Mouse (Mus musculus) brown adipose tissue, adult 24 weeks (tissue): Measurements from ENCODE around the gene Samd14. TPM values are rescaled to one million over a fixed set of nuclear protein-coding genes. Genes with fewer than 3 reads are reported as not detected.
A peak's percentile ranks its signal among the peaks of the same experiment; 100 is the strongest.

ENCODE experiments used
- H3K27ac ChIP-seq: fragments of 200-500 bp; replicated peaks from 2 replicates; pipeline ENCODE4 v1.5.1; 2012; ENCODE audit warnings: low read depth, mild to moderate bottlenecking, low read length
- H3K4me1 ChIP-seq: fragments of 200-500 bp; 2 replicates; pipeline ENCODE4 v1.6.1; 2012; ENCODE audit warnings: low read length, mixed read lengths; ENCODE audit not compliant: control insufficient read depth, insufficient read depth, insufficient read length
- H3K4me3 ChIP-seq: fragments of 200-500 bp; 2 replicates; pipeline ENCODE4 v1.5.1; 2012; ENCODE audit warnings: low read depth, mild to moderate bottlenecking, low read length, moderate library complexity; ENCODE audit not compliant: insufficient read depth
- polyA plus RNA-seq: library from polyadenylated mRNA; stranded (reverse); fragments of >200 nt; gene quantifications from 2 replicates; pipeline ENCODE4 v1.2.4, GENCODE M21; 2012; ENCODE audit not compliant: missing spikeins, insufficient read depth, insufficient read length

Samd14 gene
- polyA plus RNA-seq, 1 experiment: 0.59 TPM

- Histone ChIP-seq H3K4me3 (no peak overlapping the region), H3K4me1 (no peaks in the 10 kb centered on the region), H3K27ac (no peak overlapping the region)
Observed at GRCm38 (mm10) chr11:95026849-95027248, 17.2 kb downstream of the Samd14 start.

- H3K4me1 ChIP-seq: no peaks in the 10 kb centered on the region
- H3K4me3 ChIP-seq: no peak overlapping the region
- no peak overlapping the region for H3K27ac ChIP-seq
Observed at GRCm38 (mm10) chr11:95027850-95028470, 18.3 kb downstream of the Samd14 start.

- Histone ChIP-seq H3K27ac (no peak overlapping the region), H3K4me3 (no peak overlapping the region), H3K4me1 (no peaks in the 10 kb centered on the region)
Observed at GRCm38 (mm10) chr11:95032945-95033344, 23.3 kb downstream of the Samd14 start.

GRCm38 (mm10) chr11:95033617-95034016 lies 23.9 kb downstream of the Samd14 start:
- H3K27ac ChIP-seq: no peak overlapping the region

GRCm38 (mm10) chr11:95034902-95035301 lies 25.2 kb downstream of the Samd14 start:
- peaks cover 8% of the 10 kb centered on the region for H3K4me1 ChIP-seq
- H3K27ac ChIP-seq: no peak overlapping the region
- H3K4me3 ChIP-seq: no peak overlapping the region

More at GRCm38 (mm10) chr11:95033617-95034016, 23.9 kb downstream of the Samd14 start:
- Histone ChIP-seq H3K4me3 (no peak overlapping the region), H3K4me1 (peaks cover 5% of the 10 kb centered on the region)

- H3K4me1 ChIP-seq: peaks cover 8% of the 10 kb centered on the region
- no peak overlapping the region for H3K27ac ChIP-seq
- no peak overlapping the region for H3K4me3 ChIP-seq
Observed at GRCm38 (mm10) chr11:95036521-95036920, 26.8 kb downstream of the Samd14 start.

GRCm38 (mm10) chr11:95037306-95037705 lies 27.6 kb downstream of the Samd14 start:
- H3K27ac ChIP-seq: no peak overlapping the region
- peaks cover 8% of the 10 kb centered on the region for H3K4me1 ChIP-seq
- H3K4me3 ChIP-seq: no peak overlapping the region

GRCm38 (mm10) chr11:95038156-95038817 lies 28.6 kb downstream of the Samd14 start:
- H3K27ac ChIP-seq: peak overlapping the region; percentile 73
- H3K4me1 ChIP-seq: peaks cover 8% of the 10 kb centered on the region
- H3K4me3 ChIP-seq: no peak overlapping the region

GRCm38 (mm10) chr11:95038818-95039655 lies 29.4 kb downstream of the Samd14 start:
- peak overlapping the region; percentile 94 for H3K27ac ChIP-seq
- H3K4me1 ChIP-seq: peaks cover 8% of the 10 kb centered on the region
- peak overlapping the region; percentile 88 for H3K4me3 ChIP-seq

GRCm38 (mm10) chr11:95039766-95040165 lies 30.1 kb downstream of the Samd14 start:
- H3K27ac ChIP-seq: peak overlapping the region; percentile 94
- H3K4me3 ChIP-seq: peak overlapping the region; percentile 88
- H3K4me1 ChIP-seq: peaks cover 8% of the 10 kb centered on the region

- peaks cover 8% of the 10 kb centered on the region for H3K4me1 ChIP-seq
- H3K4me3 ChIP-seq: peak overlapping the region; percentile 88
- peak overlapping the region; percentile 94 for H3K27ac ChIP-seq
Observed at GRCm38 (mm10) chr11:95040491-95041138, 30.9 kb downstream of the Samd14 start.

- peaks cover 8% of the 10 kb centered on the region for H3K4me1 ChIP-seq
- H3K27ac ChIP-seq: peak within 1 kb of the TSS; percentile 94
- peak within 1 kb of the TSS; percentile 88 for H3K4me3 ChIP-seq
Observed at GRCm38 (mm10) chr11:95041139-95041609, 31.5 kb downstream of the Samd14 start, which contains the start of gene Pdk2. Gene Pdk2, minus strand, starts transcription at chr11:95041354.

GRCm38 (mm10) chr11:95042096-95042495 lies 32.4 kb downstream of the Samd14 start:
- H3K4me1 ChIP-seq: peaks cover 8% of the 10 kb centered on the region
- H3K4me3 ChIP-seq: peak overlapping the region; percentile 64
- peak overlapping the region; percentile 58 for H3K27ac ChIP-seq

- Histone ChIP-seq H3K4me1 (peaks cover 8% of the 10 kb centered on the region), H3K27ac (no peak overlapping the region), H3K4me3 (no peak overlapping the region)
Observed at GRCm38 (mm10) chr11:95043060-95043459, 33.4 kb downstream of the Samd14 start.

- Histone ChIP-seq H3K4me3 (no peak overlapping the region), H3K27ac (no peak overlapping the region), H3K4me1 (peaks cover 3% of the 10 kb centered on the region; the same call in 1 of the 2 replicates)
Observed at GRCm38 (mm10) chr11:95043608-95044007, 33.9 kb downstream of the Samd14 start.
